Mouse (Mus musculus) intestine, embryonic 15.5 days (tissue): Measurements from ENCODE around the gene Gstm6. TPM values are rescaled to one million over a fixed set of nuclear protein-coding genes. Genes with fewer than 3 reads are reported as not detected.
A peak's percentile ranks its signal among the peaks of the same experiment; 100 is the strongest.
"Not testable (repeated sequence)": the region's sequence is repeated elsewhere in the genome, so short reads cannot be mapped to it uniquely, and the experiment has no call there.

ENCODE experiments used
- ATAC-seq: fragments of 200-750 bp; cut with Nextera tagmentation; 2 replicates; pipeline ENCODE4 v1.8.0; 2017; ENCODE audit warnings: moderate TSS enrichment, moderate library complexity
- H3K27ac ChIP-seq: fragments of 300-500 bp; sonication (generic); 2 replicates; pipeline ENCODE4 v1.5.1; 2015; ENCODE audit warnings: mild to moderate bottlenecking, inconsistent platforms
- H3K27me3 ChIP-seq: fragments of 300-500 bp; sonication (generic); replicated peaks from 2 replicates; pipeline ENCODE4 v1.6.1; 2015; ENCODE audit warnings: inconsistent platforms
- H3K36me3 ChIP-seq: fragments of 300-500 bp; sonication (generic); 2 replicates; pipeline ENCODE4 v1.6.1; 2015; ENCODE audit warnings: inconsistent platforms
- H3K4me1 ChIP-seq: fragments of 300-500 bp; sonication (generic); replicated peaks from 2 replicates; pipeline ENCODE4 v1.6.1; 2015; ENCODE audit warnings: inconsistent platforms
- H3K4me2 ChIP-seq: fragments of 300-500 bp; sonication (generic); replicated peaks from 2 replicates; pipeline ENCODE4 v1.6.1; 2015; ENCODE audit warnings: mild to moderate bottlenecking, inconsistent platforms
- H3K4me3 ChIP-seq: fragments of 300-500 bp; sonication (generic); replicated peaks from 2 replicates; pipeline ENCODE4 v1.5.1; 2015; ENCODE audit warnings: inconsistent platforms
- H3K9ac ChIP-seq: fragments of 300-500 bp; sonication (generic); 2 replicates; pipeline ENCODE4 v1.6.1; 2015; ENCODE audit warnings: inconsistent platforms
- H3K9me3 ChIP-seq: fragments of 300-500 bp; sonication (generic); 2 replicates; pipeline ENCODE4 v1.6.1; 2016; ENCODE audit warnings: inconsistent platforms
- WGBS: fragments of 180-500 bp; shearing (Covaris S2); methylation state at CpG from one replicate; pipeline ENCODE4 v1.1.7; 2015; 5-methylcytosine and 5-hydroxymethylcytosine counted together
- polyA plus RNA-seq: library from polyadenylated mRNA; unstranded; fragments of >200 nt; fragmentation: Nextera tagmentation; extraction: Ambion mirVana; gene quantifications from 2 replicates; pipeline ENCODE4 v1.2.1, GENCODE M21; 2015

Gstm6 gene
- polyA plus RNA-seq, 1 experiment from 2014 or later: 16.9 TPM

DNA sequence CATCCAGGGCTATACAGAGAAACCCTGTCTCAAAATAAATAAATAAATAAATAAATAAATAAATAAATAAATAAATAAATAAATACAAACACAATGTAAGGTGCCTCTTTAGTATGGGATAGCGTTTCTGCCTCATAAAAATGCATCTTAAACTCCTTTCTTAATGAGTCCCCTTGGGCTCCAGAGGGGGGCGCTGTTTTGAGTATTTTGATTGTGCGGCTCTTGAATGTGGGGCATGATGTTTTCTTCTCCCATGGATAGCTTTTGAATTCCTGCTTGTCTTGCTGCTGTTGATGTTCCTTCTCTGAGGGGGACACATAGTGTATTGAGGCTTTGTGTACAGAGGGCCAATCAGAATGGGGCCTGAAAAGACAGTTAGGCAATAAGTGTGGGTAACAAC, 26.5 kb downstream of the Gstm6 start:
- Histone ChIP-seq H3K9ac (no peak overlapping the region), H3K4me3 (no peak overlapping the region), H3K4me2 (no peak overlapping the region), H3K9me3 (no peaks in the 10 kb centered on the region), H3K27me3 (no peaks in the 10 kb centered on the region), H3K27ac (no peak overlapping the region), H3K36me3 (no peaks in the 10 kb centered on the region), H3K4me1 (no peaks in the 10 kb centered on the region)
- WGBS: 76% methylated on average over 3 of the region's 3 CpGs
- ATAC-seq: no peak

DNA sequence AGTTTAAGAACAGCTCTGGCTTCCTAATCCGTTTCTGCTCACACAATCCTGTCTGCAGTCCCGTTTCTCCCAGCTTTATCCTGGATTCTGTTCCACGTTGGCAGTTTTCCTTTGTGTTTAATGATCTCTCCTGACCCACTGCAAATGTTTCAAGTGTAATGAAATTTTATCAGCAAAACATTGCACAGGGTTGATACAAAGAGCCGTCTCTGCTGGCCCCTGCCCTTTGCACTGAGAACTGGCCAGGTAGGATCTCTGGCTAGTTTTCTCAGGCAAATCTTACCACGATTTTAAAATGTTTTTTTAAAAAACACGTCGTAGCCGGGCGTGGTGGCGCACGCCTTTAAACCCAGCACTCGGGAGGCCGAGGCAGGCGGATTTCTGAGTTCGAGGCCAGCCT, 26.9 kb downstream of the Gstm6 start:
- Histone ChIP-seq H3K9ac (no peak overlapping the region), H3K27ac (peak overlapping the region; percentile 58), H3K4me3 (no peak overlapping the region), H3K9me3 (no peaks in the 10 kb centered on the region), H3K36me3 (no peaks in the 10 kb centered on the region), H3K4me1 (no peaks in the 10 kb centered on the region), H3K27me3 (no peaks in the 10 kb centered on the region), H3K4me2 (no peak overlapping the region)
- ATAC-seq: peak; percentile 59
- WGBS: 67% methylated on average over 15 of the region's 15 CpGs

DNA sequence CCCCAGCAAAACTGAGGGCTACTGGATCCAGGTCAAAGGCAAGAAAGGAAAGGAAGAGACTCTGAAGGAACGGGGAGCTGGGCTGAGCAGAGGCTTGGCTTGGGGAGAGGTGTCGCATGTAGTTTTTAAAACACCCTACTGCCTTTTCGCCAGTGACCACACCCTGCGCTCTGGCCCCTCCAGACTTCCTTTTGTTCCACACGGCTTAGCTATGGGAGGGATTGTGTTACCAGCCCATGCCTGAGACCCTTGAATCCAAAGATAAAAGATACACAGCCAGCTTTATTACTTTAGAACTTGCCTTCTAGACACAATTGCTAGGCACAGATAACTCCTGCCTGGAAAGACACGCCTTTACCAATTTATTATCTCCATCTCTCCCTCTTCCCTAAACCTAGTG, 37.6 kb downstream of the Gstm6 start:
- ATAC-seq: no peak
- H3K9ac ChIP-seq: no peak overlapping the region
- H3K4me2 ChIP-seq: no peak overlapping the region
- WGBS: 58% methylated on average over 6 of the region's 6 CpGs
- no peak overlapping the region for H3K27ac ChIP-seq
- no peaks in the 10 kb centered on the region for H3K27me3 ChIP-seq
- no peaks in the 10 kb centered on the region for H3K9me3 ChIP-seq
- no peak overlapping the region for H3K4me3 ChIP-seq
- H3K36me3 ChIP-seq: no peaks in the 10 kb centered on the region
- peaks cover 9% of the 10 kb centered on the region; the same call in 1 of the 2 replicates for H3K4me1 ChIP-seq

DNA sequence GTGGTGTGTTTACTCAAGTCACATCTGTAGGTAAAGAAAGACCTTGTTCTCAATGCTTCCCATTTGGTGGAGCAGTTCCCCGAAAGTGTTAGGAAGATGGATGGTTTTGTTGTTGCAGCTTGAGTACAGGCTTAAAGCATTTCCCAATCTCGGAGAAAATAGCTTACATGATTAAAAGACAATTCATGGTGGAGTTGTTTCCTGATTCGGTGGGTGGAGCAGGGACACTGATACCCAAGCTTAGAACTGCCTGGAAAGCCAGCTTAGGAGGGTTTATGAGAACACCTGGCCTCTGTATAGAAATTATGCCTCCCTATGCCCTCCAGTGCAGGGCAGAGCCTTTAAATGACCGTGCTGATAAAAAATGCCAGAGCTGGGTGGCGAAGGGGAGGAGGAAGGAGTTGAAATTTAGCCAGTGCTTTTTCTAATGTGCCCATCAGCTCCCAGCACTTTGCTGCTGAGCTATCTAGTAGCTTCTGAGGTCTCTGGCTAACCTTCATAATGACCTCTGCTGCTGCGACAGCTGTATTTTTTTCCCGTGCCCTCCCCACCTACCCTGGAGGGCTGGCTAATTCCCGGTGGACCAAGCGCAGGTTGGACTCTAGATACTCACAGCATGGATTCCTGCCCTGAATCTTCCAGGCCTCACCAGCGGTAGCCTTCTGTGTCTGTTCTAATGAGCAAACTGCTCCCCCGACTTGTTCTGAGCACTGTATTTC, 42.4 kb downstream of the Gstm6 start:
- no peaks in the 10 kb centered on the region for H3K36me3 ChIP-seq
- H3K4me3 ChIP-seq: no peak overlapping the region
- H3K9ac ChIP-seq: no peak overlapping the region
- ATAC-seq: no peak
- H3K9me3 ChIP-seq: no peaks in the 10 kb centered on the region
- H3K4me2 ChIP-seq: no peak overlapping the region
- WGBS: 61% methylated on average over 11 of the region's 11 CpGs
- no peak overlapping the region for H3K27ac ChIP-seq
- peaks cover 4% of the 10 kb centered on the region for H3K4me1 ChIP-seq
- no peaks in the 10 kb centered on the region for H3K27me3 ChIP-seq

DNA sequence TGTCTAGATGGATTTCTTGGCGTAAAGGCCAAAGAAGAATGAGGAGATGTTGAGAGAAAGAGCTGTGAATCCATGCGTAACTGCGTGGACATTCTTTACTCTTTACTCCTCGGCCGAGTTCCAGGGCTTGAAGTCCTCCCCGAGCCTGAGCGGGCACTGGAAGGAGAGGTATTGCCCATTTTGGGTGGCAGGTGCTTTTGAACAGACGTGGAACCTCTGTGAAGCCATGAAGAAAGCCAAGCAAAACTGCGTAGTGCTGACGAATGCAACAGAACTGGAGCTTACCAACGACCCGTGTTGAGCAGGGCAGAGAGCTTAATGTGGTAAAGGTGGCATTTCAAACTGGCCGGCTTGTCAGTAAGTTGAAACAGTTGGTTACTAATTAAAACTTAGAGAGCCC, 44.9 kb downstream of the Gstm6 start:
- 93% methylated on average over 13 of the region's 13 CpGs for WGBS
- no peak for ATAC-seq
- no peaks in the 10 kb centered on the region for H3K9me3 ChIP-seq
- no peaks in the 10 kb centered on the region for H3K27me3 ChIP-seq
- no peaks in the 10 kb centered on the region for H3K36me3 ChIP-seq
- no peak overlapping the region for H3K4me3 ChIP-seq
- H3K4me1 ChIP-seq: peaks cover 7% of the 10 kb centered on the region
- H3K4me2 ChIP-seq: no peak overlapping the region
- no peak overlapping the region for H3K9ac ChIP-seq
- no peak overlapping the region for H3K27ac ChIP-seq

DNA sequence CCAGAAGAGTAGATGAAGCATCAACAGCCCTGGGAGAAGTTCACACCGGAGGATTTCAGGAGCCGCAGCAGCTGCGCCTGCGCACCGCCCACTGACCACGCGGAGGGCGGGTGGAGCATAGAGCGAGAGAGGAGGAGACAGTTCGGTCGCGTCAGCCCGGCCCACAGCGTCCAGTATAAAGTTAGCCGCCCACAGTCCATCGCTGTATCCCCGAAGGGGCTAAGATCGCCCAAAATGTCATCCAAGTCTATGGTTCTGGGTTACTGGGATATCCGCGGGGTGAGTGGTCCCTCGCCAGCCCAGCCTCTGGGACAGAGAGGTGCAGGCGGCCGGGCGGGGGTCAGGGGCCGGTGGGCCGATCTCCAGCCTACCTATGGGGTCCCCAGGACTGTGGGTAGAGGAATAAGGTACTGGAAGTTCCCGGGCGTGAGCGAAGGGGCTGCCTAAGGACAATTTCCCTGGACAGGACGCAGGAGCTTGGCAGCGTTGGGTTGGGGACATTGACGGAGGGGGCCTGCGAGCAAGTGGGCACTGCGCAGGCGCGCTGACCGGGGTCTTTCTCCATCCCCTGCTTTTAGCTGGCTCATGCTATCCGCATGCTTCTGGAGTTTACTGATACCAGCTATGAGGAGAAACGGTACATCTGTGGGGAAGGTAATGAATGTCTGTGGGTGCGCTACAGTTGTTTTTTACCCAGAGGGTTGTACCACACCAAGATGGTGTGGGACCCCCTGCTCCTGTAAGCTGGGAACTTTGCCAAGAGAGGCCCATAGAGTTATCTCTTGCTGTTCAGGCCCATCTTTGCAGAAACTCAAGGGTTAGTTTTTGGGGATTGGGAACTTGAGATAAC, 47.6 kb downstream of the Gstm6 start, which contains the start of gene Gstm5:
Gstm5 (plus strand) TSS at position 102 of the 850 bp plus-strand sequence.
- WGBS: 5% methylated on average over 40 of the region's 40 CpGs
- H3K27me3 ChIP-seq: no peaks in the 10 kb centered on the region
- peaks cover 7% of the 10 kb centered on the region for H3K4me1 ChIP-seq
- H3K4me2 ChIP-seq: peak within 1 kb of the TSS; percentile 90
- no peaks in the 10 kb centered on the region for H3K9me3 ChIP-seq
- ATAC-seq: peak; percentile 96
- peak within 1 kb of the TSS; percentile 80 for H3K9ac ChIP-seq
- H3K27ac ChIP-seq: peak within 1 kb of the TSS; percentile 73
- H3K4me3 ChIP-seq: peak within 1 kb of the TSS; percentile 67
- H3K36me3 ChIP-seq: peaks cover 9% of the 10 kb centered on the region; the same call in 1 of the 2 replicates

GRCm38 (mm10) chr3:107895194-107895719, 48.3 kb downstream of the Gstm6 start:
- no peaks in the 10 kb centered on the region for H3K27me3 ChIP-seq
- H3K4me1 ChIP-seq: peaks cover 7% of the 10 kb centered on the region
- 5% methylated on average over 6 of the region's 6 CpGs for WGBS
- peak overlapping the region; percentile 90 for H3K4me2 ChIP-seq
- H3K9me3 ChIP-seq: no peaks in the 10 kb centered on the region
- peak overlapping the region; percentile 67 for H3K4me3 ChIP-seq
- peak; percentile 40 for ATAC-seq
- 0 out of 2 replicates have a peak overlapping the region, but pooled peaks have one; percentile 22 for H3K27ac ChIP-seq
- peaks cover 9% of the 10 kb centered on the region; the same call in 1 of the 2 replicates for H3K36me3 ChIP-seq
- peak overlapping the region; percentile 80 for H3K9ac ChIP-seq

- not testable (repeated sequence) for ATAC-seq, H3K9ac ChIP-seq, H3K9me3 ChIP-seq, H3K4me3 ChIP-seq, H3K27me3 ChIP-seq, H3K27ac ChIP-seq, H3K4me2 ChIP-seq, H3K4me1 ChIP-seq
- WGBS: 85% methylated on average over 2 of the region's 2 CpGs
- H3K36me3 ChIP-seq: peaks cover 11% of the 10 kb centered on the region
Observed at GRCm38 (mm10) chr3:107889236-107889635, 54.3 kb downstream of the Gstm6 start.

Other genes with a start within 250 kb of the Gstm6 start
- gene Ahcyl1, start 247.2 kb downstream of the Gstm6 start, polyA plus RNA-seq: 77.6 and 79.8 TPM in 2 replicates
- gene Csf1, start 183.3 kb downstream of the Gstm6 start, polyA plus RNA-seq: 12.1 and 13.3 TPM in 2 replicates
- gene Eps8l3, start 66.5 kb downstream of the Gstm6 start, polyA plus RNA-seq: 164 and 180 TPM in 2 replicates
- 173 and 186 TPM in 2 replicates for gene Gstm5, start 47.9 kb downstream of the Gstm6 start, polyA plus RNA-seq
- 26.1 and 32.5 TPM in 2 replicates for gene Gstm7, start 11.9 kb downstream of the Gstm6 start, polyA plus RNA-seq
- 153 and 154 TPM in 2 replicates for gene Gstm3, start 25.5 kb upstream of the Gstm6 start, polyA plus RNA-seq
- 184 and 198 TPM in 2 replicates for gene Gstm2, start 42.7 kb upstream of the Gstm6 start, polyA plus RNA-seq
- gene Gstm1, start 74.2 kb upstream of the Gstm6 start, polyA plus RNA-seq: 335 and 425 TPM in 2 replicates
- 33.0 and 33.9 TPM in 2 replicates for gene Gstm4, start 101.1 kb upstream of the Gstm6 start, polyA plus RNA-seq
- gene Ampd2, start 142.9 kb upstream of the Gstm6 start, polyA plus RNA-seq: 49.9 and 53.6 TPM in 2 replicates
- 1.9 and 2.8 TPM in 2 replicates for gene Gnat2, start 149.0 kb upstream of the Gstm6 start, polyA plus RNA-seq
- gene Gnai3, start 202.4 kb upstream of the Gstm6 start, polyA plus RNA-seq: 165 and 183 TPM in 2 replicates
- gene Gpr61, start 211.1 kb upstream of the Gstm6 start, polyA plus RNA-seq: 0.15 and 0.21 TPM in 2 replicates
- 3.9 and 4.4 TPM in 2 replicates for gene Amigo1, start 242.6 kb upstream of the Gstm6 start, polyA plus RNA-seq